Mouse (Mus musculus): ENCODE results near the gene Mnat1. TPM values are rescaled to one million over a fixed set of nuclear protein-coding genes. Genes with fewer than 3 reads are reported as not detected.

The Mnat1 gene
- polyA plus RNA-seq, 1 experiment from 2014 or later = 23.2 TPM

- H3K4me1 ChIP-seq (ENCODE audit: control insufficient read depth, insufficient read depth, low read length) = peaks cover 21% of the 10 kb centered on the region
- WGBS = 92% methylated on average over 4 of the region's 4 CpGs
- no peaks in the 10 kb centered on the region for H3K36me3 ChIP-seq (ENCODE audit: control insufficient read depth, insufficient read depth)
- H3K9me3 ChIP-seq (replicated peaks; ENCODE audit: control insufficient read depth, low read length) = no peaks in the 10 kb centered on the region
- H3K4me3 ChIP-seq (ENCODE audit: low read length) = no peak overlapping the region
- ATAC-seq (replicated peaks; ENCODE audit: extremely low read depth, insufficient read depth, low FRiP score) = no peak
- no peak overlapping the region for H3K27ac ChIP-seq (ENCODE audit: low read length)
- H3K27me3 ChIP-seq (ENCODE audit: control insufficient read depth, insufficient read depth, low read length) = no peaks in the 10 kb centered on the region
- no peak overlapping the region for H3K4me2 ChIP-seq (ENCODE audit: low read depth, low read length)
- H3K9ac ChIP-seq (ENCODE audit: low read length) = no peak overlapping the region
Observed at GRCm38 (mm10) chr12:73208518-73208917, 85.0 kb downstream of the Mnat1 start.

GRCm38 (mm10) chr12:73209117-73209516 lies 85.6 kb downstream of the Mnat1 start:
- Histone ChIP-seq H3K36me3 (ENCODE audit: control insufficient read depth, insufficient read depth) (no peaks in the 10 kb centered on the region), H3K9me3 (replicated peaks; ENCODE audit: control insufficient read depth, low read length) (no peaks in the 10 kb centered on the region), H3K27me3 (ENCODE audit: control insufficient read depth, insufficient read depth, low read length) (no peaks in the 10 kb centered on the region), H3K4me1 (ENCODE audit: control insufficient read depth, insufficient read depth, low read length) (peaks cover 21% of the 10 kb centered on the region), H3K9ac (ENCODE audit: low read length) (no peak overlapping the region), H3K27ac (ENCODE audit: low read length) (peak overlapping the region; percentile 41; the same call in 1 of the 2 replicates), H3K4me3 (ENCODE audit: low read length) (no peak overlapping the region), H3K4me2 (ENCODE audit: low read depth, low read length) (no peak overlapping the region)
- ATAC-seq (replicated peaks; ENCODE audit: extremely low read depth, insufficient read depth, low FRiP score) = no peak
- WGBS = 24% methylated on average over 1 of the region's 1 CpGs

- Histone ChIP-seq H3K27ac (ENCODE audit: low read length) (peak overlapping the region; percentile 18; the same call in 1 of the 2 replicates), H3K4me2 (ENCODE audit: low read depth, low read length) (no peak overlapping the region), H3K4me1 (ENCODE audit: control insufficient read depth, insufficient read depth, low read length) (peaks cover 24% of the 10 kb centered on the region), H3K27me3 (ENCODE audit: control insufficient read depth, insufficient read depth, low read length) (no peaks in the 10 kb centered on the region), H3K9me3 (replicated peaks; ENCODE audit: control insufficient read depth, low read length) (no peaks in the 10 kb centered on the region), H3K4me3 (ENCODE audit: low read length) (no peak overlapping the region), H3K36me3 (ENCODE audit: control insufficient read depth, insufficient read depth) (no peaks in the 10 kb centered on the region), H3K9ac (ENCODE audit: low read length) (no peak overlapping the region)
- no peak for ATAC-seq (replicated peaks; ENCODE audit: extremely low read depth, insufficient read depth, low FRiP score)
- 35% methylated on average over 3 of the region's 3 CpGs for WGBS
Observed at GRCm38 (mm10) chr12:73210454-73210853, 86.9 kb downstream of the Mnat1 start.

GRCm38 (mm10) chr12:73215773-73216172 lies 92.3 kb downstream of the Mnat1 start:
- Histone ChIP-seq H3K27ac (ENCODE audit: low read length) (no peak overlapping the region), H3K9ac (ENCODE audit: low read length) (no peak overlapping the region), H3K4me3 (ENCODE audit: low read length) (no peak overlapping the region), H3K27me3 (ENCODE audit: control insufficient read depth, insufficient read depth, low read length) (no peaks in the 10 kb centered on the region), H3K4me2 (ENCODE audit: low read depth, low read length) (no peak overlapping the region), H3K36me3 (ENCODE audit: control insufficient read depth, insufficient read depth) (peaks cover 9% of the 10 kb centered on the region), H3K4me1 (ENCODE audit: control insufficient read depth, insufficient read depth, low read length) (peaks cover 3% of the 10 kb centered on the region; the same call in 1 of the 2 replicates), H3K9me3 (replicated peaks; ENCODE audit: control insufficient read depth, low read length) (no peaks in the 10 kb centered on the region)
- WGBS = 75% methylated on average over 5 of the region's 5 CpGs
- no peak for ATAC-seq (replicated peaks; ENCODE audit: extremely low read depth, insufficient read depth, low FRiP score)

GRCm38 (mm10) chr12:73218632-73219031 lies 95.1 kb downstream of the Mnat1 start:
- WGBS = 88% methylated on average over 5 of the region's 5 CpGs
- Histone ChIP-seq H3K4me3 (ENCODE audit: low read length) (no peak overlapping the region), H3K9me3 (replicated peaks; ENCODE audit: control insufficient read depth, low read length) (no peaks in the 10 kb centered on the region), H3K27ac (ENCODE audit: low read length) (no peak overlapping the region), H3K27me3 (ENCODE audit: control insufficient read depth, insufficient read depth, low read length) (no peaks in the 10 kb centered on the region), H3K4me2 (ENCODE audit: low read depth, low read length) (no peak overlapping the region), H3K9ac (ENCODE audit: low read length) (no peak overlapping the region), H3K4me1 (ENCODE audit: control insufficient read depth, insufficient read depth, low read length) (peaks cover 3% of the 10 kb centered on the region; the same call in 1 of the 2 replicates), H3K36me3 (ENCODE audit: control insufficient read depth, insufficient read depth) (peaks cover 9% of the 10 kb centered on the region)
- ATAC-seq (replicated peaks; ENCODE audit: extremely low read depth, insufficient read depth, low FRiP score) = no peak

GRCm38 (mm10) chr12:73221235-73221634 lies 97.7 kb downstream of the Mnat1 start:
- no peak overlapping the region for H3K4me3 ChIP-seq (ENCODE audit: low read length)

GRCm38 (mm10) chr12:73223872-73224271 lies 100.4 kb downstream of the Mnat1 start:
- no peak for ATAC-seq (replicated peaks; ENCODE audit: extremely low read depth, insufficient read depth, low FRiP score)
- Histone ChIP-seq H3K4me3 (ENCODE audit: low read length) (no peak overlapping the region), H3K27me3 (ENCODE audit: control insufficient read depth, insufficient read depth, low read length) (no peaks in the 10 kb centered on the region), H3K9ac (ENCODE audit: low read length) (no peak overlapping the region), H3K4me2 (ENCODE audit: low read depth, low read length) (no peak overlapping the region), H3K27ac (ENCODE audit: low read length) (no peak overlapping the region), H3K4me1 (ENCODE audit: control insufficient read depth, insufficient read depth, low read length) (no peaks in the 10 kb centered on the region), H3K9me3 (replicated peaks; ENCODE audit: control insufficient read depth, low read length) (no peaks in the 10 kb centered on the region), H3K36me3 (ENCODE audit: control insufficient read depth, insufficient read depth) (peaks cover 8% of the 10 kb centered on the region)
- 67% methylated on average over 6 of the region's 6 CpGs for WGBS

More at GRCm38 (mm10) chr12:73221235-73221634, 97.7 kb downstream of the Mnat1 start:
- no peak overlapping the region for H3K9ac ChIP-seq (ENCODE audit: low read length)
- no peak overlapping the region for H3K4me2 ChIP-seq (ENCODE audit: low read depth, low read length)
- H3K9me3 ChIP-seq (replicated peaks; ENCODE audit: control insufficient read depth, low read length) = no peaks in the 10 kb centered on the region
- no peaks in the 10 kb centered on the region for H3K27me3 ChIP-seq (ENCODE audit: control insufficient read depth, insufficient read depth, low read length)
- WGBS = 73% methylated on average over 3 of the region's 3 CpGs
- ATAC-seq (replicated peaks; ENCODE audit: extremely low read depth, insufficient read depth, low FRiP score) = no peak
- peaks cover 11% of the 10 kb centered on the region for H3K36me3 ChIP-seq (ENCODE audit: control insufficient read depth, insufficient read depth)
- no peaks in the 10 kb centered on the region for H3K4me1 ChIP-seq (ENCODE audit: control insufficient read depth, insufficient read depth, low read length)
- no peak overlapping the region for H3K27ac ChIP-seq (ENCODE audit: low read length)

GRCm38 (mm10) chr12:73228427-73228826 lies 104.9 kb downstream of the Mnat1 start:
- Histone ChIP-seq H3K4me3 (ENCODE audit: low read length) (no peak overlapping the region), H3K27me3 (ENCODE audit: control insufficient read depth, insufficient read depth, low read length) (no peaks in the 10 kb centered on the region), H3K27ac (ENCODE audit: low read length) (no peak overlapping the region), H3K4me1 (ENCODE audit: control insufficient read depth, insufficient read depth, low read length) (no peaks in the 10 kb centered on the region), H3K4me2 (ENCODE audit: low read depth, low read length) (no peak overlapping the region), H3K9me3 (replicated peaks; ENCODE audit: control insufficient read depth, low read length) (no peaks in the 10 kb centered on the region), H3K36me3 (ENCODE audit: control insufficient read depth, insufficient read depth) (peaks cover 2% of the 10 kb centered on the region; the same call in 1 of the 2 replicates), H3K9ac (ENCODE audit: low read length) (no peak overlapping the region)
- WGBS = 97% methylated on average over 3 of the region's 3 CpGs
- no peak for ATAC-seq (replicated peaks; ENCODE audit: extremely low read depth, insufficient read depth, low FRiP score)

GRCm38 (mm10) chr12:73230196-73230595 lies 106.7 kb downstream of the Mnat1 start:
- Histone ChIP-seq H3K4me2 (ENCODE audit: low read depth, low read length) (no peak overlapping the region), H3K27me3 (ENCODE audit: control insufficient read depth, insufficient read depth, low read length) (no peaks in the 10 kb centered on the region), H3K9me3 (replicated peaks; ENCODE audit: control insufficient read depth, low read length) (no peaks in the 10 kb centered on the region), H3K4me1 (ENCODE audit: control insufficient read depth, insufficient read depth, low read length) (no peaks in the 10 kb centered on the region), H3K27ac (ENCODE audit: low read length) (no peak overlapping the region), H3K9ac (ENCODE audit: low read length) (no peak overlapping the region), H3K4me3 (ENCODE audit: low read length) (no peak overlapping the region), H3K36me3 (ENCODE audit: control insufficient read depth, insufficient read depth) (peaks cover 2% of the 10 kb centered on the region; the same call in 1 of the 2 replicates)
- no peak for ATAC-seq (replicated peaks; ENCODE audit: extremely low read depth, insufficient read depth, low FRiP score)

All from heart, embryonic 16.5 days (tissue).